Mouse (Mus musculus) neural tube, embryonic 14.5 days (tissue): Measurements from ENCODE around the gene Eme2. TPM values are rescaled to one million over a fixed set of nuclear protein-coding genes. Genes with fewer than 3 reads are reported as not detected.
A peak's percentile ranks its signal among the peaks of the same experiment; 100 is the strongest.

Experiments used
- ATAC-seq: fragments of 200-750 bp; cut with Nextera tagmentation; 2 replicates; pipeline ENCODE4 v1.8.0; 2017; ENCODE audit warnings: low read depth, mild to moderate bottlenecking, moderate TSS enrichment, moderate library complexity
- H3K27ac ChIP-seq: fragments of 300-500 bp; sonication (generic); 2 replicates; pipeline ENCODE4 v1.5.1; 2014; ENCODE audit warnings: low read depth, mild to moderate bottlenecking, control low read depth, low read length, moderate library complexity, mixed read lengths
- H3K27me3 ChIP-seq: fragments of 300-500 bp; sonication (generic); 2 replicates; pipeline ENCODE4 v1.6.1; 2014; ENCODE audit warnings: low read length; ENCODE audit not compliant: control insufficient read depth, insufficient read depth
- H3K36me3 ChIP-seq: fragments of 300-500 bp; sonication (generic); 2 replicates; pipeline ENCODE4 v1.6.1; 2014; ENCODE audit warnings: low read length, mixed read lengths; ENCODE audit not compliant: control insufficient read depth, insufficient read depth
- H3K4me1 ChIP-seq: fragments of 300-500 bp; sonication (generic); 2 replicates; pipeline ENCODE4 v1.6.1; 2014; ENCODE audit warnings: low read length; ENCODE audit not compliant: control insufficient read depth, insufficient read depth
- H3K4me2 ChIP-seq: fragments of 300-500 bp; sonication (generic); 2 replicates; pipeline ENCODE4 v1.6.1; 2014; ENCODE audit warnings: mild to moderate bottlenecking, low read depth, low read length, control low read depth
- H3K4me3 ChIP-seq: fragments of 300-500 bp; sonication (generic); 2 replicates; pipeline ENCODE4 v1.5.1; 2014; ENCODE audit warnings: low read depth, low read length, control low read depth, mixed read lengths
- H3K9ac ChIP-seq: fragments of 300-500 bp; sonication (generic); replicated peaks from 2 replicates; pipeline ENCODE4 v1.6.1; 2014; ENCODE audit warnings: low read depth, mild to moderate bottlenecking, control low read depth, low read length, mixed read lengths
- H3K9me3 ChIP-seq: fragments of 300-500 bp; sonication (generic); 2 replicates; pipeline ENCODE4 v1.6.1; 2016; ENCODE audit warnings: low read length; ENCODE audit not compliant: control insufficient read depth
- WGBS: fragments of 180-500 bp; shearing (Covaris S2); extraction: QIAGEN DNeasy Blood & Tissue Kit; methylation state at CpG from one replicate; pipeline ENCODE4 v1.1.7; 2014; 5-methylcytosine and 5-hydroxymethylcytosine counted together
- polyA plus RNA-seq: library from polyadenylated mRNA; unstranded; fragments of >200 nt; fragmentation: Nextera tagmentation; extraction: Ambion mirVana; gene quantifications from 2 replicates; pipeline ENCODE4 v1.2.1, GENCODE M21; 2014

The Eme2 gene
- polyA plus RNA-seq, 1 experiment from 2014 or later = 21.4 TPM

- 84% methylated on average over 5 of the region's 5 CpGs for WGBS
- no peak for ATAC-seq
These were observed 4.3 kb upstream of the Eme2 start for GRCm38 (mm10) chr17:24899153-24899552.

GRCm38 (mm10) chr17:24898041-24898854 is 3.4 kb upstream of the Eme2 start:
- no peak for ATAC-seq
- Histone ChIP-seq H3K4me2 (peak overlapping the region; percentile 95; the same call in 1 of the 2 replicates), H3K4me1 (peaks cover 30% of the 10 kb centered on the region), H3K27ac (no peak overlapping the region), H3K9me3 (no peaks in the 10 kb centered on the region), H3K9ac (no peak overlapping the region), H3K27me3 (no peaks in the 10 kb centered on the region), H3K4me3 (peak overlapping the region; percentile 81; the same call in 1 of the 2 replicates), H3K36me3 (peaks cover 65% of the 10 kb centered on the region)
- 82% methylated on average over 4 of the region's 4 CpGs for WGBS

More at GRCm38 (mm10) chr17:24899153-24899552, 4.3 kb upstream of the Eme2 start:
- H3K9ac ChIP-seq = no peak overlapping the region
- H3K4me2 ChIP-seq = no peak overlapping the region
- H3K4me3 ChIP-seq = no peak overlapping the region
- peaks cover 69% of the 10 kb centered on the region for H3K36me3 ChIP-seq
- no peak overlapping the region for H3K27ac ChIP-seq
- H3K27me3 ChIP-seq = no peaks in the 10 kb centered on the region
- H3K4me1 ChIP-seq = peaks cover 21% of the 10 kb centered on the region
- no peaks in the 10 kb centered on the region for H3K9me3 ChIP-seq

- no peak overlapping the region for H3K27ac ChIP-seq
- no peak overlapping the region for H3K9ac ChIP-seq
- no peaks in the 10 kb centered on the region for H3K27me3 ChIP-seq
- ATAC-seq = no peak
- H3K4me2 ChIP-seq = peak overlapping the region; percentile 95
- H3K9me3 ChIP-seq = no peaks in the 10 kb centered on the region
- H3K36me3 ChIP-seq = peaks cover 65% of the 10 kb centered on the region
- peaks cover 30% of the 10 kb centered on the region for H3K4me1 ChIP-seq
- H3K4me3 ChIP-seq = peak overlapping the region; percentile 81; the same call in 1 of the 2 replicates
- 78% methylated on average over 4 of the region's 4 CpGs for WGBS
These were observed 2.7 kb upstream of the Eme2 start for GRCm38 (mm10) chr17:24897600-24897999.

GRCm38 (mm10) chr17:24896993-24897269 is 2.0 kb upstream of the Eme2 start:
- peak overlapping the region; percentile 69 for H3K27ac ChIP-seq
- no peaks in the 10 kb centered on the region for H3K27me3 ChIP-seq
- 27% methylated on average over 11 of the region's 11 CpGs for WGBS
- peak overlapping the region; percentile 85 for H3K9ac ChIP-seq
- no peaks in the 10 kb centered on the region for H3K9me3 ChIP-seq
- ATAC-seq = no peak
- H3K4me2 ChIP-seq = peak overlapping the region; percentile 95
- peaks cover 30% of the 10 kb centered on the region for H3K4me1 ChIP-seq
- H3K4me3 ChIP-seq = peak overlapping the region; percentile 81
- H3K36me3 ChIP-seq = peaks cover 65% of the 10 kb centered on the region

GRCm38 (mm10) chr17:24896241-24896992 is 1.5 kb upstream of the Eme2 start, which contains the start of gene Nme3:
Gene Nme3 (plus strand): TSS chr17:24896500.
- H3K27me3 ChIP-seq = no peaks in the 10 kb centered on the region
- 1% methylated on average over 49 of the region's 50 CpGs for WGBS
- peak within 1 kb of the TSS; percentile 81 for H3K4me3 ChIP-seq
- peak; percentile 77 for ATAC-seq
- peak within 1 kb of the TSS; percentile 83 for H3K27ac ChIP-seq
- H3K4me1 ChIP-seq = peaks cover 30% of the 10 kb centered on the region
- H3K36me3 ChIP-seq = peaks cover 65% of the 10 kb centered on the region
- peak within 1 kb of the TSS; percentile 95 for H3K4me2 ChIP-seq
- H3K9me3 ChIP-seq = no peaks in the 10 kb centered on the region
- H3K9ac ChIP-seq = peak within 1 kb of the TSS; percentile 85

GRCm38 (mm10) chr17:24895571-24896240 is 819 bp upstream of the Eme2 start:
- no peak for ATAC-seq
- Histone ChIP-seq H3K27me3 (no peaks in the 10 kb centered on the region), H3K36me3 (peaks cover 65% of the 10 kb centered on the region), H3K27ac (peak overlapping the region; percentile 83), H3K9me3 (no peaks in the 10 kb centered on the region), H3K9ac (peak overlapping the region; percentile 85), H3K4me1 (peaks cover 30% of the 10 kb centered on the region), H3K4me2 (peak overlapping the region; percentile 95), H3K4me3 (peak overlapping the region; percentile 81)
- 9% methylated on average over 23 of the region's 23 CpGs for WGBS

- 10% methylated on average over 31 of the region's 31 CpGs for WGBS
- peaks cover 61% of the 10 kb centered on the region for H3K36me3 ChIP-seq
- peaks cover 30% of the 10 kb centered on the region for H3K4me1 ChIP-seq
- no peaks in the 10 kb centered on the region for H3K9me3 ChIP-seq
- H3K4me3 ChIP-seq = peak overlapping the region; percentile 81
- H3K27ac ChIP-seq = peak overlapping the region; percentile 83
- peak overlapping the region; percentile 95 for H3K4me2 ChIP-seq
- peak; percentile 22; the same call in 1 of the 2 replicates for ATAC-seq
- no peaks in the 10 kb centered on the region for H3K27me3 ChIP-seq
- peak overlapping the region; percentile 85 for H3K9ac ChIP-seq
These were observed 559 bp downstream of the Eme2 start for GRCm38 (mm10) chr17:24894061-24894994.

GRCm38 (mm10) chr17:24893276-24893675 is 1.6 kb downstream of the Eme2 start:
- no peak overlapping the region for H3K4me2 ChIP-seq

More at GRCm38 (mm10) chr17:24893276-24893675, 1.6 kb downstream of the Eme2 start:
- Histone ChIP-seq H3K9me3 (no peaks in the 10 kb centered on the region), H3K4me3 (no peak overlapping the region), H3K36me3 (peaks cover 50% of the 10 kb centered on the region), H3K4me1 (peaks cover 30% of the 10 kb centered on the region), H3K27ac (no peak overlapping the region), H3K9ac (no peak overlapping the region), H3K27me3 (no peaks in the 10 kb centered on the region)
- WGBS = 100% methylated on average over 2 of the region's 2 CpGs
- ATAC-seq = no peak
